Mouse (Mus musculus) thymus, adult 18-20 months (tissue): ENCODE data around the gene Mmachc.

Source experiments
- DNase-seq, 2 experiments: peaks; one replicate each; pipeline ENCODE4 v3.0.0; 2022; ENCODE audit warnings: mixed read lengths in 2 of 2

The Mmachc gene

GRCm38 (mm10) chr4:116708201-116708764, at the start of gene Mmachc, which contains the start of gene Ccdc163:
Gene Mmachc, minus strand, starts transcription at chr4:116708406.
Gene Ccdc163, plus strand, starts transcription at chr4:116708509.
- peak; percentile 82 to 93 for DNase-seq

DNA sequence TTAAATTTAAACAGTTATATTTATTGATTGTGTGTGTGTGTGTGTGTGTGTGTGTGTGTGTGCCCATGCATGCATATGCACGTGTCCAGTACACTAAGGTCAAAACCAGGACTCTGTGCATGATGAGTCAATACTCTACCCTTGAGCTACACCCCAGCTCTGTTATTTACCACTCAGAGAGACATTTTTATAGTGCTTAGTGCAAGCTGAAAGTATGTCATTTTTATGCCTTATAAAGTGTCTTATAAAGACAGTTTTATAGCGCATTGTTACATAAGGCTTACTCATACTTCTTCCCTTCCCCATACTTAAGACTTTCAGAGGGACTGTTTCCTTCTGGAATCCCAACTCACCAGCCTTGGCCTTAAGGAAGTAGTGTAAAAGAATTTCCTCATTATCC, 41.5 kb upstream of the Mmachc start:
- no peak for DNase-seq

DNA sequence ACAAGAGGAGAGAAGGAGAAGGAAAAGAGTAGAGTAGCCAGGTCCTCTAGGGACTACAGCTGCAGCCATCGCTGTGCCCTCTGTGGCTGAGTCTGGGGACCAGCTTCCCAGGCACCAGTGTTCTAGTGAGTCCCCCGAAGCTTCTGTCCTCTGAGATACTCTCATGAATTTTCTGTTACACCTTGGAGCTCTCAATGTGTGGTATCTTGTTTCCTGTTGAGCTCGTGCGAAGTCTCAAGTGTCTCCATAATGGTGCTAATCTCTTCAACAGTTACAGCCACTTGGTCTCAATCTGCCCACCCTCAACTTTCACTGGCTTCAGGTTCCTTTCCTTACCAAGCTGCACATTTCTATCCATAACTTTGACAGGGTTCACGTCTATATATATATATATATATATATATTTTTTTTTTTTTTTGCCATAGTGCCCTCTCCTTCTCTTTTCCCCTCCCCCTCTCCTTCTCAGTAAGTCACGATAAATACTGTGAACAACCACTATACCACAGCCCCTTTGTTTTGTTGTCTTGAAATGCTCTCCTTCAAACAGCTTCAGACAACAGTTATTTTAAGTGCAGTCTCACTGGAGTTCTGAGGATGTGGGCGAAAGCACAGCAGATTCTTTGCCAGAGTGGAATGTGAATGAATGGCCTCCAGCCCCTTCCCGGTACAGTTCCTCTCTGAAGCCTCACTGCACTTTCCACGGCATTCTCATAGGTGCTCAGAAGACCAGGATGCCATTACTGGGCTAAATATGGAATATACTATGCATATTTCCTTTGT, 31.0 kb upstream of the Mmachc start:
- no peak for DNase-seq

DNA sequence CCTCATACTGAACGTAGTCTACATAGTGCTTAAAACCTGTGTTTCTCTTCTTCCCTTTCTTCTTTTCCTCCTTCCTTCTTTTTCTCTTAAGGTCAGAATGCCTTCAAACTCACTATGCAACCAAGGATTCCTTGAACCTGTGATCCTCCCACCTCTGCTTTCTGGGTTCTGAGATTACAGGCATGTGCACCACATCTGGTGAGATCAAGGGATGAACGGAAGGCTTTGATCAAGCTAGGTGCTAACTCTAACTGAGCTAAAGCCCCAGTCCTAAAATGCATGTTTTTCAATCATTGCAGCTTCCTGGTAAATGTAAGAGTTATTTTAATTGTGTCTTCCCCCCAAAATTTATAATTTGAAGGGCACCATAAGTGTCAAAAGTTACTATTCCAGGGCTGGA, 26.8 kb upstream of the Mmachc start:
- DNase-seq, result no peak

DNA sequence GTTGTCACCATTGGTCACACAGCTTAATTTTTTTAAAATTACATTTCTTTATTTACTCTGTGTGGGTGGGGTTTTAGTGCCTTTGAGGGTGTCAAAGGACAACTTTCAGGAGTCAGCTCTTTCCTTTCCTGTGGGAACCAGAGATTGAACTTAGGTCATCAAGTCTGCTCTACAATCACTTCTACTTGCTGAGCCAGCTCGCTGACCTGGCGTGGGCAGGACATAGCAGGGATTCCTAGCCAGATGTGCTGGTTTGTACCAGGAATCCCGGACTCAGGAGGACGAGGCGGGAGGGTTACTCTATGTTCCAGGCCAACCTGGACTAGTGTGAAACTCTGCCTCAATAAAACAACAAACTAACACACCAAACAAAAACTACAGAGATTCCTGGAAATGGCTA, 24.1 kb upstream of the Mmachc start:
- no peak for DNase-seq

GRCm38 (mm10) chr4:116731077-116731476, 22.9 kb upstream of the Mmachc start:
- no peak for DNase-seq

- no peak for DNase-seq
Measured at GRCm38 (mm10) chr4:116729532-116729931, 21.3 kb upstream of the Mmachc start.

DNA sequence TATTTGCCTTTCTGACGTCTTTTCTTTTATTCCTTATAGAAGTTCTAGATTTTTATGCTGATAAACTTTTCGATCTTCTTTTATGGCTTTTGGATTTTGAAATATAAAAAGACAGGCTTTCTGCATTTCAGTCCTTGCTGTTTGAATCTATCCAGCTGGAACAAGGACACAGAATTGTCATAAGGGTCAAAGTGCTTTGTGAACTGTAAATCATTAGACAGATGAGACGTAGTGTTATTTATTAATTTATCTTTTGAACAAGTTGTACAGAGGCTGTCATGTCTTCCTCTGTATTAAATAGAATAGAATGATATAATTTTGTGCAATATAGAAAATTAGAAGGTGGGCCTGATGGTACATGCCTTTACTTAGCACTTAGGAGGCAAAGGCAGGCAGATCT, 19.2 kb upstream of the Mmachc start:
- DNase-seq, result no peak

GRCm38 (mm10) chr4:116725444-116725843, 17.2 kb upstream of the Mmachc start:
- no peak for DNase-seq

- DNase-seq, result no peak
Measured at GRCm38 (mm10) chr4:116722230-116722629, 14.0 kb upstream of the Mmachc start.

GRCm38 (mm10) chr4:116721098-116721628, 13.0 kb upstream of the Mmachc start:
- DNase-seq, result no peak

DNA sequence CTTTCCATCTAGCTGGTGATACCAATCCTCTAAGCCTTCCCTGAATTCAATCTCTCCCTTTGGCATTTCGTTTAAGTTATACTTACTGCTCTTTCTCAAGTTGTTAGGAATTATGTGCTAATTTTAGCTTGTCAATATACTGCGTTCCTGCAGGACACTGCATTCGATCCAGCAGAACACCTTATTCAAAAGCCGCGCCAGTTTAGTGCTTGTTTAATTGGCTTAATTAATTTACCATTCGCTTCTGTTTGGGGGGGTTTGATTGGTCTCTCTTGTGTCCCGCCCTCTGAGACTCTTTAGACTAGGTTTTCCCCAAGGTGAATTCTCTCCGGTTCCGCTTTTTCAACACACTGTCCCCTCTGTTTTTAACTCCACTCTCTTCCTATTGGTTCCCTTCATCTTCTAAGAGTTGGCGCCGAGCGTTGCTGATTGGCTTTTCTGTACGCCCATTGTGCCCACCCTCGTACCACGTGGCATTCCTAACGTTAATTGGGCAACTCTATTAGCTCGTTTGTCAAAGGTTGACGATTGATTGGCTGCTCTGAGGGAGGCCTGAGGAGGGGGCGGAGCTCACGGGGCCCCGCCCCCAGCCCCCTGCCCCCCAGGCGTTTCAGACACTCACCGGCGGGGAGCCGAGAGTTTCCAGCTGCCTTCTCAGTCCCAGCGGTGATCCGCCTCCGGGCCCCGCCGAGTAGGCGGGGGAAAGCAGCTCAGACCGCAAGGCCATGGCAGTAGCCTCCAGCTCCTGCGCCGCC, 12.3 kb upstream of the Mmachc start, which contains the start of gene Tesk2:
Gene Tesk2 (plus strand): TSS at position 606 of the 755 bp plus-strand sequence.
- peak; percentile 86 to 94 for DNase-seq

DNA sequence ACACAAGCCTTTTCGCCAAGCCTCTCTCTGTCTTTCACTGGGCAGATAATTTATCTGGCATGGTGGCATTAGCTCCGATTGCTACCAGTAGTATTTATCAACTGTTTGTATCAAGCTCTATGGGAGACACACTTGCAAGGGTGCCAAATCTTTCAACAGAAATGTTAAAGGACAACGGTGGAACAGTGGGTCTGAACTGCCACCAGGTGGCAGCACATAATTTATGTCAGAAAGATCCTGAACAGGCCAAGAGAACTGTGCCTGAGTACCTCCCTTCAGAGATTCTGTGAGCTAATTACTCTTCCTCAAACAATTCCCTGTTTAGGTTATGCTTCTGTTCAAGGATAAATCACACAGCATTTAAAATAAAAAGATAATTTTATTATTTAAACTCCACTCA, 11.2 kb upstream of the Mmachc start:
- DNase-seq, result peak; percentile 11 to 32

GRCm38 (mm10) chr4:116712536-116712935, 4.3 kb upstream of the Mmachc start:
- no peak for DNase-seq

DNA sequence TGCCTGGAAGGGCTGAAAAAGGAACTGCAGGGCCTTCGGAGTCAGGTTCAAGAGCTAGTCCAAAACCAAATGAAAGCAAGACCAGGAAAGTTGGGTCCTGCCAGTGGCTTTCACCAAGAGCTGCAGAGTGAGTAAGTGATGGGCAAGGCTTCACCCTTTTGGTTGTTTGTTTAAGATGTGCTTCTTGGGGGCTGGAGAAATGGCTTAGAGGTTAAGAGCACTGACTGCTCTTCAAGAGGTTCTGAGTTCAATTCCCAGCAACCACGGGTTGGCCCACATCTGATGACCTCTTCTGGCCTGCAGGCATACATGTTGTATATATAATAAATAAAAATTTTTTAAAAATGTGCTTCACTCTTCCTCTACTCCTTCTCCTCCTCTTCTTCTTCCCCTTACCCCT, 1.9 kb upstream of the Mmachc start:
- no peak for DNase-seq

DNA sequence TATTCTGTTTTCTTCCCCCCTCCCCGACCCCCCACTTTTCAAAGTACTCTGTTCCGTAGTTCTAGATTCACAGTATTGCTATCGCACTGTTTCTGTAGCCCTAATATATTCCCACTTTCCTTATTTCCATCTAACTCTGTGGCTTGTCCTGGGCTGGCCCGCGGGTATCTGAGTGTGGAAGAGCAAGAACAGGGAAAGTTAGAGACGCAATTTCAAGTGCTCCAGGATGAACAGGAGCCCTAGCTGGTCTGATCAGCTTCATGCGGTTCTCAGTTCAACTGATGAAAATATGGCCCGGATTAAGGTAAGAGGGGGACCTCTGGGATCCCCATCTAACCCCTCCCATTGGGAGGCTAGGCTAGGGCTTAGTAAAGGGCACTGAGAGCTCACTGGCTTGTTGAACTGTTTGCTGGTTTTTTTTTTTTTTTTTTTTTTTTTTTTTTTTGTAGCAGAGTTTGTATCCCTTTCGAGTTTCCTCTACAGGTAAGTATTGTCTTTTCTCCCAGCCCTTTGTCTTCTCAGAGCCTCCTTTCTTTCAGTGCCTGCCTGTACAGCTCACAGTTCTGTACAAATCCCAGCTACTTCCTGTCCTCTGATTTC, 685 bp upstream of the Mmachc start:
- peak in 1 of 2 experiments; percentile 13 for DNase-seq

GRCm38 (mm10) chr4:116707666-116708065, 540 bp downstream of the Mmachc start:
- no peak for DNase-seq

- DNase-seq, result peak; percentile 36 to 38
Measured at GRCm38 (mm10) chr4:116703804-116704203, 4.4 kb downstream of the Mmachc start.

GRCm38 (mm10) chr4:116700964-116701363, 7.2 kb downstream of the Mmachc start:
- DNase-seq, result no peak

DNA sequence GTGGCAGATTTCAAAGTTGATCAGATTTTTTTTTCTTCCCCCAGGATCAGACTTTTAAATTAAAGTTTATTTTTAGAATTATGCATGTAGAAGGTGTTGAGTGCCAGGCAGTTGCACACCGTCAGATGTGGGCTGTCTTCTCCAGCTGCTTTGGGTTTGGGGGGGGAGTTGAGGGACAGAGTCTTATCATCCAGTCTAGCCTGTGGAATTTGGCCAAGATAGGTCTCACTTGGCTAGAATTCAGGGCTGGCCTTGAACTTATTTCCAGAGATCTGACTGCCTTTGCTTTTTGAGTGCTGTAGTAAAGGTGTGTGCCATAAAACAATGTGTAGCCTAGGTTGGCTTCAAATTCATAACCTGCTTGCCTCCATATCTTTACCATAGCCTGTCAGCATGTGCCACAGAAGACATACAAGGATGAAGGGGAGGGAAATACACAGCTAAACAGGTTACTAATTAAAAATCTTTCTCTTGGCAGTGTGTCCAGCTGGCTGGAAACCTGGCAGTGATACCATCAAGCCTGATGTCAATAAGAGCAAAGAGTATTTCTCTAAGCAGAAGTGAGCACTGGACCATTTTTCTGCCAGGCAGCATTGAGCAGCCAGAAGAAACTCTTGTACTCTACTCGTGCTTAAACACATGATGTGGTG, 9.4 kb downstream of the Mmachc start:
- DNase-seq, result no peak

GRCm38 (mm10) chr4:116693785-116694184, 14.4 kb downstream of the Mmachc start:
- DNase-seq, result no peak

GRCm38 (mm10) chr4:116692146-116692545, 16.1 kb downstream of the Mmachc start:
- DNase-seq, result no peak
